Mouse (Mus musculus) A20 (cell line): ENCODE data around the gene Crlf3.

Source experiments
- DNase-seq: peaks from one replicate; pipeline ENCODE4 v3.0.0-alpha.2; 2011; ENCODE audit warnings: low read depth, low spot score

The Crlf3 gene

GRCm38 (mm10) chr11:80080826-80081728, at the start of gene Crlf3:
Gene Crlf3 (minus strand): TSS chr11:80080991.
- DNase-seq, result peak; percentile 97

DNA sequence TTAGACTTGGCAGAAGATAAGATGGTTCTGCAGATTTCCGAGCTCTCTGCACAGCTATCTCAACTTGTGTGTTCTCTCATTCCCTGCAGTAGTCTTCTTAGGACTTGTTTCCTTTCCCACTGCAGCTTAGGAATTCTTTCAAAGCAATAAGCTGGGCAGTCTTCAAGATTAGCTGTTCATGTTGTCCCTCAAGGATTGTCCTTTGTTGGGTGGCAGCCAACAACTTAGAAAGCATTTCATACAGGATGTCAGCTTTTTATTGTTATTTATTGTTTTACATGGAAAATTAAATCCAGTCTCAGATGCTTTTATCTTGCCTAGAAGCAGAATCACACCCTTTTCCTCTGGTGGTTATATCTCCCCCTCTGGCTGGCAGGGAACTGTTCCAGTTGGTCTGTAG, 35.6 kb upstream of the Crlf3 start:
- no peak for DNase-seq

DNA sequence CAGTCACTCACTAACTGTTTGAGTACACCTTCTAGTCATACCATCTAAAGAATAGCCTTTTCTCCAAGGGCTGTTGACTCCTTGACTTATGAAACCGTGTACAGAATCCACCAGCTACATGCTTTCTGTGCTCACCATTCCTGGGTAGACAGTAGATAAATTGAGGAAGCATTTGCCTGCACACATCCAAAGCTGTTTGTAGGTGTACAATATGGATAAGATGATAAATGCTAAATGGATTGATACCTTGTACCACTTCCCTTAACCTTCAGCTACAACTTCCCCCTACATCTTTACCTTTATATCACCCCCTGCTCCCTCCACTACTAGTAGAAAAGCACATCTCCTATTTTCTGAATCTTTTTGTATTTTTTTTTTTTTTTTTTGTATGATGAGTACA, 23.6 kb upstream of the Crlf3 start:
- no peak for DNase-seq

DNA sequence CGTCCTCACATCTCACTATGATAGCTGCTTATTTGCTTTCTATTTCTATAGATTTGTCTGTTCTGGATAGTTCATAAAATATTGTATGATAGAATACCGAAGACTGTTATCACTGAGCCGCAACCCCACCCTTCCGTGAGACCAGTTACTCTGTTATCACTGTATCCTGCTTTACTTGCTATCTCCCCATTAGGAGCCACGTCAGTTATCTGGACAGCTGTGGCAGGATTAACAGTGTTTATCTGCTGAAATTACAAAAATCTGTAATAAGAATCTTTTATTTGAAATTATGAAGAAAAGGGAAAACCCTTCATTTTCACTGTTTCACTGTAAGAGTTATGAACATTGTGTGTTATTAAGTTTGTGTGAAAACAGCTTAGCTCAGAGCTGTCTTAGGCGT, 20.5 kb upstream of the Crlf3 start:
- DNase-seq, result no peak

DNA sequence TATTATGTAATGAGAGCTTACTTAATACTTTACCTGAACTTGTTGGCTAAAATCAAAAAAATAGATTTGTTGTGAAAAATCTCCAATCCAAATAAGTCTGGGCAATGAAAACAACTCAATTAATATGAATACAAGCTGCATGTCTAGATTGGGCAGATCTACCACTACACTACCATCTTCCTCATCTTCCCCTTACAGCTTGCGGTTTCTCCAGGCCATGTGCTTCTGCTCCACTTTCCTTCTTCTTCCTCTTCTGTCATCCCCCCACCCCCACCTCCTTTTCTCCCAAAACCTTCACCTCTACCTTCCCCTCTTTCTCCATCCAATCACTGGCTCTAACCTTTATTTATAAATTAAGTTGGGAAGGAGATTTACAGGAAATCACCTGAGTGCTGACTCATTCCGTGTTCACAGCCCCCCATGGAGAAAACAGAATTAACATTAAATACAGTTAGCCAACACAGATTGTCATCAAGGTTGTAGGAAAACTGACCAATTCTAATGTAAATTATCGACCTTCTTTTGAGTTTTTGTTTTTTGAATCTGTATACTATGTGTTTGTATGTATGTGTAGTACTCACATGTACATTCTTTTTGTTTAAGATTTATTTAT, 17.8 kb upstream of the Crlf3 start:
- DNase-seq, result no peak

DNA sequence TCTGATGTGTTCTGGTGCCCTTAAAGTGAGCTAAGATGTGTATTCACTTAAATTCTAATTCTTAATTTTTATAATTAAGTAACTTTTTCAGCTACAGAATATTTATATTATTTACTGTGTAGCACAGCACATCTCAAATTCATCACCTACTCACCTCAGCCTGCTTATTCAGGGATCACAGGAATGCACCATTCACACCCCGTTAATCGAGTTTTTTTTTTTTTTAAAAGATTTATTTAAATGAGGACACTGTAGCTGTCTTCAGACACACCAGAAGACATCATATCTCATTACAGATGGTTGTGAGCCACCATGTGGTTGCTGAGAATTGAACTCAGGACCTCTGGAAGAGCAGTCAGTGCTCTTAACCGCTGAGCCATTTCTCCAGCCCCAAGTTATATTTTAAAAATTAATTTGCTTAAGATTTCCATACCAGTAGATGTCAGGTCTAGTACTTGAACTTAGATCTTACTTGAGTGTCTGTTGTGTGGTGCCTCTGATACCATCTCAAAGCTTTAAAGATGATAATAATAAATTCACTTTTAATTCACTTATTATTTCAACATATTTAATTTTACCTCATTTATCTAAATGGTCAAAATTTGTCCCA, 9.9 kb upstream of the Crlf3 start:
- peak; percentile 49 for DNase-seq

DNA sequence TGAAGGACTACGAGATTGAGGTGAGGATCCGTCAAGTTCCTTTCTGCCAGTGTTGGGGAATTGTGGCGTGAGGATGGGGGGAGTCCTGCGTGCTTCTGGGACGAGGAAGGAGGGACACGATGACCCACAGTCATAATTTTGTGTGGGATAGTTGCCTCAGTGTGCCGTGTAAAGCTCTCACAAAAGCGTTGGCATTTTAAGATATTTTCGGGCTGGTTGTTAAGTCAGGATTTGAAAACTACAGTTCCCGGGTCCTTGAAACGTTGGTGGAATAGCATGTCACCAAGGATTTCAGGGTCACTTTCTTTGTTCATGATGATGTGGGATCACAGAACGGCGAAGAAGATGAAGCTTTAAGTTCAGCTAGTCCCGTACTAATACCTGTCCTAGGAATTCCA, 9.0 kb upstream of the Crlf3 start:
- DNase-seq, result no peak

DNA sequence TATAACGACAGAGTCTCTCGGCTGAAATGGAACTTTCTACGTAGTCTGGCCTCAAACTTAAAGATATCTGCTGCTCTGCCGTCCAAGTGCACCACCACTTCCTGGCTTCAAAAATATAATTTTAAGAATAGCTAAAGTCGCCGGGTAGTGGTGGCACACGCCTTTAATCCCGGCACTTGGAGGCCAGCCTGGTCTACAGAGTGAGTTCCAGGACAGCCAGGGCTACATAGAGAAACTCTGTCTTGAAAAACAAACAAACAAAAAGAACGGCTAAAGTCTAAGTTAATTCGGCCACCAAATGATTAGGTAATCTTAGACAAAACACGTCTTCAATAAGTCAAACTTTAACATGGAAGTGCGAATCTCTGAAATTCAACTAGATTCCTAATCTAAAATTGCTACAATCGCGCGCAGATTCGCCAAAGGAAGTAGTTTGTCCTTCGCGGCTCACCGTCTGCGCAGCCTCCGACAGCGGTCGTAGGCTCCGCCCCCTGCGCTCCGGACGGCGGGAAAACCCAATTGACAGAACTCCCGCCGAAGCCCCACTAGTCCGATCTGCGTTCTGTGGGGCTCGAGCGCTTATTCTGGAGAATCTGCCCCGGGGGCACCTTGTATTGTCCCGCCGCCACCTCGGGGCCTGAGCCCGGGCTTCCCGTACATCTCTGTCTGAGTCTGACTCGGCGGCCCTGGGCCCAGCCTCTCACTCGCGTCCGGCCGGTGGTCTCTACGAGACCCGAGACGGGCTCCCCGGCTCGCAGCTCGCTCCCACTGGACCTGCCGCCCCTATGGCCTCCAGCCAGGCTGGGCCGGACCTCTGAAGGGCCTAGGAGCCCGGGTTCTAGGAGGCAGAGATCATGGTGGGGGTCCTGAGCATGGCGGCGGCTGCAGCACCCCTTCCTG, 8.4 kb upstream of the Crlf3 start, which contains the start of gene Atad5:
Gene Atad5 (plus strand): TSS at position 484 of the 900 bp plus-strand sequence.
- peak; percentile 93 for DNase-seq

DNA sequence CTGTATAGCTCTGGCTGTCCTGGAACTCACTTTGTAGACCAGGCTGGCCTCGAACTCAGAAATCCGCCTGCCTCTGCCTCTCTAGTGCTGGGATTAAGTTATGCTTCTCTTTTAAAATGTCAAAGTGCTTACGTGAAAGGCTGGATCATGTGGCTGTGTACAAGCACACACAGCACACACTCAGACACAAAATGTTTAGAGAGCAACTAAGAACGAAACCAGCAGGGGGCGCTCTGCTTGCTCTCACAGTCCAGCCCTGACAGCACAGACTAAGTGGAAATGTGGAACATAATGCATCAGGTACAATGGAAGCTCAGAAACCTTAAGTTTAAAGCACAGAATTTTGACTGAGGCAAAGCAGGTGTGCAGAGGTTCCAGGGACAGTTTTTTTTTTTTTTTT, 6.1 kb upstream of the Crlf3 start:
- peak; percentile 94 for DNase-seq

DNA sequence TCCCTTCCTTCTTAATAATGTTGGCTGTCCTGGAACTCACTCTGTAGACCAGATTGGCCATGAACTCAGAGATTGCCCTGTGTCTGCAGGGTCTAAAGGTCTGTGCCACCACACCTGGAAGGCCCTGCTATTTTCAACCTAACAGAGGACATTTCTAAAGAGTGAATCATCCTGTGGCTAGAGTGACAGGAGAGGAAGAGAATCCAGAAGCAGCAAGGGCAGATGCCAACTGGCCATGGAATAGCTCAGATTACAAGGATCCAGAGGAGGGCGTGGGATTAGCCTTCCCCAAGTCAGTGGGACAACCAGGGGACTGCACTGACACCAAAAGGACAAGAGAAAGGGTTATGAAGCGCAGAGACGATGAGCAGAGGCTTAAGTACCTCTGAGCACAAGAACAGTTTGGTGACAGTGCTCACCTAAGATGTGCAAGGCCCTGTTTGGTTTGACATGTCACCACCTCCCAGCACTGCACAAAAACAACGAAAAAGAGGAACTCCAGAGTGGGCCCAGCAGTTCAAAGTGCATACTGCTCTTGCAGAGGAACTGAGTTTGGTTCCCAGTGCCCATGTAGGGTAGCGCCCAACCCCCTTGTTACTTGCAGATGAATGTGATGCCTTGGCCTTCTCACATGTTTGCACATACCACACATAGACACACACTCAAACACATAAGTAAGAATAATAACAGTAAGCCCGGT, 4.7 kb upstream of the Crlf3 start:
- DNase-seq, result peak; percentile 79

GRCm38 (mm10) chr11:80081786-80082319, 1.1 kb upstream of the Crlf3 start:
- DNase-seq, result no peak

GRCm38 (mm10) chr11:80080381-80080825, 388 bp downstream of the Crlf3 start:
- no peak for DNase-seq

GRCm38 (mm10) chr11:80079751-80080150, 1.0 kb downstream of the Crlf3 start:
- DNase-seq, result peak; percentile 56

- DNase-seq, result peak; percentile 53
Measured at GRCm38 (mm10) chr11:80078831-80079230, 2.0 kb downstream of the Crlf3 start.

DNA sequence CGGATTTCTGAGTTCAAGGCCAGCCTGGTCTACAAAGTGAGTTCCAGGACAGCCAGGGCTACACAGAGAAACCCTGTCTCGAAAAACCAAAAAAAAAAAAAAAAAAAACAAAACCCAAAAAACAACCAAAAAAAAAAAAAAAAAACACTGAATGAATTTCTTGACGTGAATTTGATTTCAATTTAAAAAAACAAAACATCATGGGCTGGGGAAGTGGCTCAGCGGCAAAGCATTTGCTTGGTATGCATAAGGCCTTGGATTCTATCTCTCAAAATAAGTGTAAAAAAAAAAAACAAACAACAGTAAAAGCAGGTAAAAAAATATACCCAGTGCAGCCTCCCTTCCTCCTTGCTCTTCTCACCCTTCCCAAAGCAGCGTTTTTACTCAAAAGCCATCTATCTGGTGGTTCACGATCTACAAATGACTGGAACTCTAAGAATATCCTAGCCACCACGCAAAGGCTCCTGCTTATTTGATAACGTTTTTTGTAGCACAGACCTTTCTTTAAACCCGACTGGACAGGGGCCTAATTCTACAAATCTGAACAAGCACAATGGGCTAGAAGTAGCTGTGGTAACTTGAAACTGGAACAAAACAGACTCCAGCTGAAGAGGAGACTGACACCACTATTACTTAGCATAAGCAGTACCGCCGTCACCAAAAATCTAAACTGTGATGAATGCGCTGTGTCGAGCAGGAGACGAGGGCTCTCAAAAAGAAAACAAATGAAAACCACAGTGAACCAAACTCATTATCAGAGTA, 2.8 kb downstream of the Crlf3 start:
- peak; percentile 62 for DNase-seq

DNA sequence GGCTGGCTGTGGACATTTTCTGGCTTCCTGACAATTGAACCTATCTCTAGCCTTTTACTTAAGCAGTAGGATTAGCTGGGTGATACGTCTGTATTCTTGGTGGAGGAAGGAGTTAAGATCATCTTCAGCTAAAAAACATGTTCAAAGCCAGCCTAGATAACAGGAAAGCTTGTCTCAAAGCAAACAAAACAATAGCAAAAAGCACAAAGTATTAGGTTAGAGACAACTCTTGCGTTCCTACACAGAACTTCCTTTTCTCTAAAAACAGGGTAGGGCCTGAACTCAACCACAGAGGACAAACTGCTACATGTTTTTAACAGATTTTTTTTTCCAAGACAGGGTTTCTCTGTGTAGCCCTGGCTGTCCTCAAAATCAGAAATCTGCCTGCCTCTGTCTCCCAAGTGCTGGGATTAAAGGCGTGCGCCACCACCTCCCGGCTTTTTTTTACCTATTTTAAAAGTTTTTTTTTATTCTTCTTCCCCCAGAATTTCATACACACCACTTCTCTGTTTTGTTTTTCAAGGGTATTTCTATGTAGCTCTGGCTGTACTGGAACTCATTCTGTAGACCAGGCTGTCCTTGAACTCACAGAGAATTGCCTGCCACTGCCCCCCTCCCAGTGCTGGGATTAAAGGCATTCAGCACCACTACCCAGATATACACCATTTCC, 5.0 kb downstream of the Crlf3 start:
- DNase-seq, result peak; percentile 40

DNA sequence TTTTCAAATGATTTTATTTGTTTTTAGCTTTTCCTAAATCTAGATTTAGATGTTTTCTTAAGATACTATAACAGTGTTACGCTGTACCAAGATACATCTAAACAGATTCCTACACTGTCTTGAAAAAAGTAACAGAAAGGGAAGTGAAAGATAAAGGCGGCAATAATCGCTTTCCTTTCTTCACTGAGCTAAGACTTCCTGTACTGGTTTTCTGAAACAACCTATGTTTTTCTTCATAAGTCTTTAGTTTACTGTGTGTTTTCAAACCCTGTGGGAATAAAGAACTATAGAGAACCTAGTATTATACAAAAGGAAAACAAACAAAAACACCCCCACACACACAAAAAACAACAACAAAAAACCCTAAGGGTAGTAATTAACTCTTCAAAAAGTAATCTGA, 8.4 kb downstream of the Crlf3 start:
- DNase-seq, result peak; percentile 68

DNA sequence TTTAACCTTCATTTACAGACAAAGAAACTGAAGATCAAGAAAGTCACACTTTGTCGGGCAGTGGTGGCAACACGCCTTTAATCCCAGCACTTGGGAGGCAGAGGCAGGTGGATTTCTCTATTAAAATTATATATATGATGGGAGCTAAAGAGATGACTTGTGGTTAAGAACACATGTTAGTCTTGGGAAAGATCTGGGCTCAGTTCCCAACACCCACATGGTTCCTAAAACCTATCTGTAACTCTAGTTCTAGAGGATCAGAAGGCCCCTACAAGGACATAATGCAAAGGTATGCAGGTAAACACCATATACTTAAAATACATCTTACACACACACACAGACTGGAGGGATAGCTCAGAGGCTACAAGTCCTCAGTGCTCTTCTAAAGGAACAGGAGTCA, 9.8 kb downstream of the Crlf3 start:
- no peak for DNase-seq

DNA sequence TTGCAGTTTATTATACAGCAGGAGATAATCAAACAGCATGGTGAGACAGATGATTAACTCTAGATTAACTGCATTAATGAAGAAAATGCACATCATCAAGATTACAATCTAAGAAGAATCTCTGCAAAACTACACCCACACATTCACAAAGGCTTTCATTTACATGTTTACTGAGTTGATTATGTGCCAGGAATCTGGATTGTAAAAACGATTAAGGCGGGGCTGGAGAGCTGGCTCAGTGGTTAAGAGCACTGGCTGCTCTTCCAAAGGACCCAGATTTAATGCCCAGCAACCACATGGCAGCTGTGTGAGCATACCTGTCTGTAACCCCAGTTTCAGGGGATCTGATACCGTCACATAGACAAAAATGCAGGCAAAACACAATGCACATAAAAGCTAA, 11.0 kb downstream of the Crlf3 start:
- no peak for DNase-seq
